Mouse (Mus musculus): Measurements from ENCODE around the gene Tead4. TPM values are rescaled to one million over a fixed set of nuclear protein-coding genes. Genes with fewer than 3 reads are reported as not detected.

Tead4 gene
- total and polyA plus RNA-seq, 3 experiments, result not detected

DNA sequence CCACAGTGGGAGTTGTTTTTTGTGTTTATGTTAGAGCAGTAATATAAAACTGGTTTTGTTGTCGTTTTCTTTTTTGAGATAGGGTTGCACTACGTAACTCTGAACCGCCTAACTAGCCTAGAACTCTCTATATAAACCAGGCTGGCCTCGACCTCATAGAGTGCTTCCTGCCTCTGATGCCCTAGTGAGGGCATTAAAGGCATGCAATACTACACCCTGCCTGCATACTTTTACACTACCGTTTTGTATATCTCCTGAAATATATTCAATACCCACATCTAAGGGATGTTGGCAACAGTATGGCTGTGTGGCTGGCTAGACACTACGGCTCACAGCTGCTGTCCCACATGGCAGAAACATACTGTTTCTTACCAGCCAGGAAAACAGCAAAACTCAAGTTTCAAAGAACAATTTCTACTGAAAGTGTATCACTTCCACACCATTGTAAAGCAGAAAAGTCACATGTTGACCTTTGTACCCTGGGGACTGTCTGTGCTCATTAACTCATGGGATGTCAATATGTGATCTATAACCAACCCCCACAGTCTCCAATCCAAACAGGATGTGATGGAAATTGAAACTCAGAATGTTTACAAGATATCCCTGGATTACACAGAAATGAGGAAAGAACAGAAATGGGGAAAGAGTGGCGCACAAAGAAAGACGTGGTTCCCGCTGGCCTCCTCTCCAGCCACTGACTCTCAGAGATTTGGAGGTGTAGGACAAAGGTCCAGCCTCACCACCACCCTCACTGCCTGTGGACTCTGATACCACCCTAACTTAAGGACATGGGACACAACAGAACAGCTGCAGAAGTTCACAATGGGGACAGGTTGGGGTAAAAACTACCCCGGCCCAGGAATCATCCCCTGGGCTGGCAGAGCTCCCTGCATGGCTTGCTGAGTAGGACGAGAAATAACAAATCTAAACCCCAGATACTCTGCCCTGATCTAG lies 23.2 kb downstream of the Tead4 start:
- Histone ChIP-seq H3K27ac (ENCODE audit: insufficient read depth, low read depth) (no peak overlapping the region), H3K4me1 (ENCODE audit: control insufficient read depth in 1 of 2, insufficient read depth in 2 of 2) (0 out of 4 replicates have a peak, but pooled peaks cover 0 to 3% of the 10 kb centered on the region in 2 experiments), H3K4me3 (replicated peaks in 1 of 3; ENCODE audit: low read depth in 2 of 3, low read length in 2 of 3, poor library complexity in 1 of 3) (no peak overlapping the region), H3K36me3 (replicated peaks in 1 of 2; ENCODE audit: control insufficient read depth in 1 of 2, insufficient read depth in 1 of 2, low read length in 1 of 2) (no peaks in the 10 kb centered on the region), H3K4me2 (ENCODE audit: insufficient read depth, low read depth, poor library complexity, severe bottlenecking) (no peak overlapping the region), H3K9me3 (replicated peaks; ENCODE audit: low read length) (no peaks in the 10 kb centered on the region), H3K79me2 (replicated peaks; ENCODE audit: control insufficient read depth, extremely low read depth, insufficient read depth, poor library complexity, severe bottlenecking) (no peaks in the 10 kb centered on the region), H3K9ac (ENCODE audit: insufficient read depth, low read depth) (no peak overlapping the region), H3K27me3 (replicated peaks) (no peaks in the 10 kb centered on the region)
- TF ChIP-seq NELFE (IDR thresholded peaks at IDR 0.05; ENCODE audit: low read depth, low read length) (no peak), JUN (IDR thresholded peaks at IDR 0.05; ENCODE audit: insufficient read depth, low read depth, low read length) (no peak), KAT2A (IDR thresholded peaks at IDR 0.05; ENCODE audit: insufficient replicate concordance, low read length) (no peak)
- no peak for DNase-seq (ENCODE audit: extremely low read depth)
- in situ Hi-C loops (cut with MboI; ENCODE audit: low pct_ligation_motif_present, low pct_unique_long_range_greater_than_20kb, low sequenced_read_pairs), result no loop called here
- dilution Hi-C loops (cut with MboI; ENCODE audit: extremely low pct_ligation_motif_present, extremely low pct_unique_long_range_greater_than_20kb, low sequenced_read_pairs), result no loop called here

DNA sequence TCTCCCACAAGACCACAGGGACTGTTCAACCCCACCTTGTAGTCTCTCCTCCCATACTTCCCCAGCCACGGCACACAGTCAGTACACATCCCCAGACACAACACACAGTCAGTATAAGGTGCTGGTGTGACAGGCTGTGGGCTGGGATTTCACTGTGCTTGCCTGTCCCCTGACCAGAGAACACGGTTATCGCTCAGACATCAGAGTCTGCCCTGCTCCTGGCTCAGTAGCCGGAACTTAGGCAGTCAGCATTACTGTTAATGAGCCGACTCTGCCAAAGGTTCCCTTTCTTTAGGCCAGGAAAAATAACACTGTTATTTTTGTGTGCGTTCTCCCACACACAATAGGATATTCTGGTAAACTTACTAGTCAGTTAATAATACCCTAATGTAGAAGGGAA lies 24.3 kb downstream of the Tead4 start:
- no peak for DNase-seq (ENCODE audit: extremely low read depth)
- Histone ChIP-seq H3K4me2 (ENCODE audit: insufficient read depth, low read depth, poor library complexity, severe bottlenecking) (no peak overlapping the region), H3K9me3 (replicated peaks; ENCODE audit: low read length) (no peaks in the 10 kb centered on the region), H3K79me2 (replicated peaks; ENCODE audit: control insufficient read depth, extremely low read depth, insufficient read depth, poor library complexity, severe bottlenecking) (no peaks in the 10 kb centered on the region), H3K9ac (ENCODE audit: insufficient read depth, low read depth) (no peak overlapping the region), H3K27ac (ENCODE audit: insufficient read depth, low read depth) (no peak overlapping the region), H3K27me3 (replicated peaks) (no peaks in the 10 kb centered on the region), H3K4me3 (replicated peaks in 1 of 3; ENCODE audit: low read depth in 2 of 3, low read length in 2 of 3, poor library complexity in 1 of 3) (no peak overlapping the region), H3K36me3 (replicated peaks in 1 of 2; ENCODE audit: control insufficient read depth in 1 of 2, insufficient read depth in 1 of 2, low read length in 1 of 2) (no peaks in the 10 kb centered on the region), H3K4me1 (ENCODE audit: control insufficient read depth in 1 of 2, insufficient read depth in 2 of 2) (0 out of 4 replicates have a peak, but pooled peaks cover 0 to 3% of the 10 kb centered on the region in 2 experiments)
- TF ChIP-seq TCF12 (IDR thresholded peaks at IDR 0.05; ENCODE audit: low read depth, low read length), result no peak
- TF ChIP-seq JUN (IDR thresholded peaks at IDR 0.05; ENCODE audit: insufficient read depth, low read depth, low read length), result no peak
- TF ChIP-seq PAX5 (IDR thresholded peaks at IDR 0.05; ENCODE audit: low read length), result no peak
- TF ChIP-seq SMC3 (IDR thresholded peaks at IDR 0.05; ENCODE audit: low read depth, low read length), result no peak
- TF ChIP-seq EP300 (IDR thresholded peaks at IDR 0.05; ENCODE audit: low read length), result no peak
- no peak for TF ChIP-seq ZC3H11A (IDR thresholded peaks at IDR 0.05; ENCODE audit: low read depth, low read length)
- TF ChIP-seq ZMIZ1 (IDR thresholded peaks at IDR 0.05; ENCODE audit: low read depth, low read length), result no peak
- TF ChIP-seq CHD1 (IDR thresholded peaks at IDR 0.05; ENCODE audit: low read depth, low read length), result no peak
- TF ChIP-seq USF2 (conservative IDR thresholded peaks at IDR 0.05; ENCODE audit: low read depth, low read length), result no peak
- TF ChIP-seq MEF2A (IDR thresholded peaks at IDR 0.05; ENCODE audit: borderline replicate concordance, low read depth, low read length), result no peak
- TF ChIP-seq BHLHE40 (IDR thresholded peaks at IDR 0.05; ENCODE audit: low read depth, low read length), result no peak
- in situ Hi-C loops (cut with MboI; ENCODE audit: low pct_ligation_motif_present, low pct_unique_long_range_greater_than_20kb, low sequenced_read_pairs), result no loop called here
- dilution Hi-C loops (cut with MboI; ENCODE audit: extremely low pct_ligation_motif_present, extremely low pct_unique_long_range_greater_than_20kb, low sequenced_read_pairs), result no loop called here

All from CH12.LX (cell line).